Mouse (Mus musculus): Measurements from ENCODE around the gene Heatr4.

- no peak for TF ChIP-seq CTCF (IDR thresholded peaks at IDR 0.05; ENCODE audit: control insufficient read depth, insufficient read depth, low read length)
- no peak for TF ChIP-seq POLR2A (IDR thresholded peaks at IDR 0.05; ENCODE audit: borderline replicate concordance, control insufficient read depth, low read depth, low read length)
These were observed 2.6 kb upstream of the Heatr4 start for GRCm38 (mm10) chr12:83987242-83987582.
